Mouse (Mus musculus) testis, adult 2 months (tissue): ENCODE measurements around the gene Cdkl5.

ENCODE experiments used
- CTCF ChIP-seq: fragments of 200-500 bp; IDR thresholded peaks from 2 replicates; pipeline ENCODE4 v1.5.1; 2012; ENCODE audit warnings: low read depth, mild to moderate bottlenecking, inconsistent platforms, low read length, moderate library complexity; ENCODE audit not compliant: control insufficient read depth, insufficient read depth, insufficient replicate concordance
- POLR2A ChIP-seq: fragments of 200-500 bp; IDR thresholded peaks from 2 replicates; pipeline ENCODE4 v1.6.1; 2012; ENCODE audit warnings: low read depth, mild to moderate bottlenecking, inconsistent platforms, low read length, moderate library complexity; ENCODE audit not compliant: control insufficient read depth

DNA sequence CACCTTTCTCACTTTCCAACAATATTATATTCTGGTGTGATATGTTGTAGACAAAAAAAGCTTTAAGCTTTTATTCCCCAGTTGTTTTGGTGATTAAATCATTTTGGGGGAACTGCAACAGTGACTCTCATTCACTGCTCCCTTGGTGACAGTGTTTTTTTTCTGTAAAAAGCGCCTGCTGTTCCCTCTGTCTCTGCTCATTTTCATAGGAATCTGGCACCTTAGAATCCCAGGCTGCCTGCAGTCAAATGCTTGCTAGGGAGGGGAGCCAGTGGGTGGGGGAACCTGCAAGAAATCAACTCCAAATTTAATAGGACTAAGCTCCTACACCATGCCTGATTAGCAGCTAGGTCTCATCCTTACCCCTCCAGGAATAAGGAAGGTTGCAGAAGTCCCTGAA, 221.5 kb downstream of the Cdkl5 start:
- no peak for TF ChIP-seq CTCF
- no peak for TF ChIP-seq POLR2A
